Mouse (Mus musculus): ENCODE data around the gene Mtmr10. TPM values are rescaled to one million over a fixed set of nuclear protein-coding genes. Genes with fewer than 3 reads are reported as not detected.
A peak's percentile ranks its signal among the peaks of the same experiment; 100 is the strongest.

Gene Mtmr10
- total RNA-seq, 2 experiments from 2014 or later, result 22.3 to 22.5 TPM

GRCm38 (mm10) chr7:64290431-64290830, 3.0 kb downstream of the Mtmr10 start:
- no peak for DNase-seq (ENCODE audit: low spot score in 2 of 2)

DNA sequence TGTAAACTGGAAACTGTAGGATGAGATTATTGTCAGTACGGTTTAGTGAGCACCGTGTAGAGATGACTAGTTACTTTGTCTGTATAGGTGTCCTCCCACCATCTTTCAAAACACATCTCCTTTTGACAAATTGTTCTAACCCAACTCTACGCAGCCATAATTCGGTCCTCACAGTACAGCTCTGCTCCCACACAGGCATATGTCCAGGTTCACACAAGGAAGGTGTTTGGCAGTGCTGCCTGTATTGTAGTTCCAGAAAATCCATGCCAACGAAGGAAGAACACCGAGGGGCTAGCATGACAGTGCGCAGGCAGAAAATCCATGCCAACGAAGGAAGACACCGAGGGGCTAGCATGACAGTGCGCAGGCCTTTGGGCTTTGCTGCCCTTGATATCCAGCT, 4.3 kb downstream of the Mtmr10 start:
- no peak for DNase-seq (ENCODE audit: low spot score in 2 of 2)

- DNase-seq (ENCODE audit: low spot score in 2 of 2), result no peak
Measured at GRCm38 (mm10) chr7:64296286-64297010, 9.0 kb downstream of the Mtmr10 start.

DNA sequence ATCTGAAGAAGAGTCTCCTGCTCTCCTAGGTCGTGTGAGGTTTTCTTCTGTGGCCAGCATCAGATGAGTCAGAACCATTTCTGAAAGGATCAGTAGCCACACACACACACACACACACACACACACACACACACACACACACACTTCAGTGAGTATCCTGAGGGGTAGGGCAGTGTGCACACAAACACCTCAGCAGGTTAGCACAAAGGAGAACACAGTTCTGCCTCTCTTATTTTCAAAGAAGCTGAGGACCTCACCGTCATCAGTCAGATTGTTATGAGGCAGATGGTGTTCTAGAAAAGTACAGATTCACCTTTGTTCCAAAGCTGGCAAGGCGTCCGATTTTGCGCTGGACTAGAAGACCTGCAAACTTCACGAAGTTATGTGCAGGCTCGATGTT, 22.8 kb downstream of the Mtmr10 start:
- DNase-seq (ENCODE audit: low spot score in 2 of 2), result no peak

DNA sequence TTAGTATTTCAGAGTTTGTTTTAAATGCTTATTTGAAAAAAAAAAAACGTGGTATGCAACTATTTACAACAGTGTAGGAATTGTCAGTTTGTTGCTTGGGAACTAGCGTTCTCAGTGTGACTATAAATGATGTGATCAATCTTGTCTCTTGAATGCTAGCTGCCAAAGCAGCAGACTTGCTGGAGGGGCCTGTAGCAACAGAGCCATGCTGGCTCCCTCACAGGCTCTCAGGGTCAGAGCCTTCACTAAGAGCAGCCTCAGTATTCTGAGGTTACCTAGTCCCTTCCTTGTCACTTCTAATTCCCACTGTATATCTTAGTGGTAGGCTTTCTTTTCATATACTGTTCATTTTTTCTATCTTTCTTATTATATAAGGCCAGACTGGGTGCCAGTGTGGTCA, 23.3 kb downstream of the Mtmr10 start:
- DNase-seq (ENCODE audit: low spot score in 2 of 2), result no peak

DNA sequence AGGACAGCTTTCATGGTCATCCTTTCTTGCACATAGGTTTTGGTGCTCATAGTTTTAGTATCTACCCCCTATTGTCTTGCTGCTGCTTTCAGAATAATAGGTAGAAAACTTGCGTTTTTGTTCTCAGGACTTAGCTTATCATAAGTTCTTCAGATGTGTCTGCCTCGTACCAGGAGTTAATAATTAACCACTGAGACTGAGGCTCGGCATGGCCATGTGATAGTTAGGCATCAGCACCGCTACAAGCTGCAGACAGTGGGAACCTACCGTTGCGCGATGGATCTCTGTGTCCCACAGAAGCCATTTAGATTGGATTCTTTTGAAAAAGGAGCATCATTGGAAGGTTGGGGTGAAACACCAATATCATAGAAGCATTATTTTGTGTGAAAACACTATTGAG, 25.4 kb downstream of the Mtmr10 start:
- no peak for DNase-seq (ENCODE audit: low spot score in 2 of 2)

DNA sequence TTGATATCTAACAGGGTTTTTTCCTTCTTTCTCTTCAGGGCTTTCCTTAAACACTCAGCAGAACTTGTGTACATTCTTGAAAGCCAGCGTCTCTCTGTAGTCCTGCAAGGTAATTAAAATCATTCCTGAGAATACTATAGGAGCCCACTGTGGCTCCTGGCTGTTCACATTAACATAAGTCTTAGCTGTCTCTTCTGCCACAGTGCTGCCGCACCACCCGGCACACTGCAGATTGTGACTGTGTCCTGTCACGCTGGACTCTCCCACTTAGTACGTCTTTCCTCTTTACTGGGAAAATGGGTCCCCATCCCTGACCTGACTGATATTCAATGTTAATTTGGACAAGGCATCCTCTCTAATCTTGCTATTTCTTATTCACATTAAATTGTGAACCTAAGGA, 33.7 kb downstream of the Mtmr10 start:
- DNase-seq (ENCODE audit: low spot score in 2 of 2), result no peak

DNA sequence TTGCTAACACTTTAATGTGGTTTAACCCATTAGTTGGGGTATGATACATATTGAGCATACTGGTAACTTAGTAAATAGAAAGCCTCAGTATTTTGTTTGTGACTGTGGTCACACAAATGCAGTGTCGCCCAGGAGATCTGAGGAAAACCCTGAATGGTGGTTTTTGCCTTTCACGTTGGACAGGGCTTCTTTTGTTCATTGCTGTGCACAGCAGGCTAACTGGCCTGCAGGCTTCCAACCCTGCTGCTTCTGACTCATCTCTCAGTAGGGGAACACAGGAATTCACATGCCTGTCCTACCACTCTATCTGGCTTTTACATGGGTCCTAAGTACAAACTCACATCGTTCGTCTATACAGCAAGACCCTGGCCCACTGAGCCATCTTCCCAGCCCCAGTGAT, 34.2 kb downstream of the Mtmr10 start:
- no peak for DNase-seq (ENCODE audit: low spot score in 2 of 2)

DNA sequence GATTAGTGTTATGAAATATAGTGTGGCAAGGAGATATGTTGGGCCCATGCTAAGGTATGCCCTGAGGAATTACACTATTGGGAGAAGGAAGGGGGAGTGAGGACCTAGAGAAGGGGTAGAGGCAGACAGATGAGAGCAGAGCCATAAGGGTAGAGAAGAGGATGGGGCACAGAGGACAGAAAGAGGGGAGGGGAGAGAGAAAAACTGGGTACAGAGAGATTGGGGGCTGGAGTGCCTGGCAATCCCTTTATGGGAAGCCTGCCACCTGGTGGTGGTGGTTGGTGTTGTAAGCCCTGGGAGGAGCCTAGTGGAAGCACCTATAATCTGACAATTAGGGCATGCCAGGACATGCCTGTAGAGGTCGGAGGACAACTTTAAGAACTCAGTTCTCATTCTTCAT, 39.4 kb downstream of the Mtmr10 start:
- peak; percentile 64 to 68 for DNase-seq (ENCODE audit: low spot score in 2 of 2)

GRCm38 (mm10) chr7:64327486-64327885, 40.0 kb downstream of the Mtmr10 start:
- no peak for DNase-seq (ENCODE audit: low spot score in 2 of 2)

DNA sequence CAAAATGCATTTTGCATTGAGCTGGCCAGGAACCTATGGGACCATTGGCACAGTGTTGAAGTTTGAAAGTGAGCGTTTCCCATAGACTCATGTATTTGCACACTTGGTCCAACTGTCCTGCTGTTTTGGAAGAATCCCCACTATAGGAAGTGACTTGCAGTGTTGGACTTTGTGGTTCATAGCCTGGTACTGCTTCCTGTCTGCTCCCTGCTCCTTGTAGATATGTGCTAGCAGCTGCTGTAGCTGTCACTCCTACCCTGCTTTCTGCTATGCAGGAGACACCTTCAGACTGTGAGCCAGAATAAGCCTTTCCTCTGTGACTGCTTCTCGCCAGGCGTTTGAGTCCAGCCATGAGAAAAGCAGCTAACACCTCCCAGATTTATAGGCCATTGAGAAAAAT, 43.9 kb downstream of the Mtmr10 start:
- no peak for DNase-seq (ENCODE audit: low spot score in 2 of 2)

DNA sequence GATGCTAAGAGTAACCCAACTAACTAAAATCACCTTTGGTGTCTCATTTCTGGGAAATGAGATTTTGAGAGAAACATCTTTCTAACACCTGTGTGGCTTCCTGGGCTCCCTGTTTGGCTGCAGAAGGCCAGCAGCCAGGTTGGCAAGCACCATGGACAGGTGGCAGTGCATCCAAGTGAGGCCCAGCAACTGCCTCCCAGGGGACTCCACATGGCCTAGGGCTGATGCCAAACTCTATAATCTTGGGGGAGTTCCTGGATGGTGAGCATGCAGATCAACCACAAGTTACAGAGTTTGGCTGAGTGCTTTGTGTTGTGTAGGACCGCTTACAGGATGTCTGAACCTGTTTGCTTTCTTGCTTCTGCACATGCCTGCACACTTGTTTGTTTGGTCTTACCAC, 45.2 kb downstream of the Mtmr10 start:
- DNase-seq (ENCODE audit: low spot score in 2 of 2), result no peak

- DNase-seq (ENCODE audit: low spot score in 2 of 2), result no peak
Measured at GRCm38 (mm10) chr7:64347813-64348212, 60.4 kb downstream of the Mtmr10 start.

- no peak for DNase-seq (ENCODE audit: low spot score in 2 of 2)
Measured at GRCm38 (mm10) chr7:64349147-64349861, 61.9 kb downstream of the Mtmr10 start.

- no peak for DNase-seq (ENCODE audit: low spot score in 2 of 2)
Measured at GRCm38 (mm10) chr7:64351087-64351486, 63.6 kb downstream of the Mtmr10 start.

GRCm38 (mm10) chr7:64354206-64354605, 66.8 kb downstream of the Mtmr10 start:
- no peak for DNase-seq (ENCODE audit: low spot score in 2 of 2)

GRCm38 (mm10) chr7:64356661-64357060, 69.2 kb downstream of the Mtmr10 start:
- no peak for DNase-seq (ENCODE audit: low spot score in 2 of 2)

- DNase-seq (ENCODE audit: low spot score in 2 of 2), result peak; percentile 30 to 54
Measured at GRCm38 (mm10) chr7:64357405-64357804, 70.0 kb downstream of the Mtmr10 start.

GRCm38 (mm10) chr7:64358666-64359065, 71.2 kb downstream of the Mtmr10 start:
- no peak for DNase-seq (ENCODE audit: low spot score in 2 of 2)

GRCm38 (mm10) chr7:64359943-64360585, 72.6 kb downstream of the Mtmr10 start:
- DNase-seq (ENCODE audit: low spot score in 2 of 2), result no peak

DNA sequence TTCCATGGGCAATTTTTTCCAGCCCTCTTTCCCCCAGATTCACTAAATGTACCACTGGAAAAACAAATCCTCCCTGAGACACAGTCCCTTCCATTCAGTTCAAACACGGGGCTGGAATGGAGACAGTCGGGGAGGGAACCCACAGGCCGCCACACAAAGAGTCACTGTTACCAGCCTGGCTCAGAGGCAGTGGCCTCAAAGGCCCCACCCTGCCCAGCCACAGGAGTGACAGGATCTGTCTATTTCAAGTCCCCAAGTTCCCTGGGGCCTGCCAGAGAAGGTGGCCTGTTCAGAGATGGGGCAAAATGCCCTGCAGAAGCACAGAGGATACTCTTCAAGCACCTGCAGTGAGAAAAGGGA, 73.1 kb downstream of the Mtmr10 start:
- DNase-seq (ENCODE audit: low spot score in 2 of 2), result no peak

DNA sequence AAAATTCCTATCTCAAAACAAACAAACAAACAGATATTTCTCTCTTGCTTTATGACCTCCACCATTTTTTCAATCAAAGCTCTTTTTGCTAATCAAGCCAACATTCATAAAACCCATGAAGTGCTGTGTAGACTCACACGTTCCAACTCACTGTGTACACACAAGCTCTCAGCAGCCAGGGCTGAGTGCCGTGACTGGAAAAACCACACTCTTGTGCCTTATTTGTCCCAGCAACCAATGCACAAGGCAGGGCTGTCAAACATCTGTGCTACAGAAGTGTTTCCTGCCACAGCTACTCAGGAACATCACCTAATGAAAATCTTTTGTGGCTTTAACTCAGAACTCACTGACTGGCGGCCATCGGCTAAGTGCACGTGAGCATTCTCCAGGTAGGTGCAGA, 78.4 kb downstream of the Mtmr10 start:
- no peak for DNase-seq (ENCODE audit: low spot score in 2 of 2)

Data from adrenal gland, postnatal 4 days (tissue).